Mouse (Mus musculus) inflammation-experienced regulatory T-cells (primary cell): ENCODE measurements around the gene Borcs7. TPM values are rescaled to one million over a fixed set of nuclear protein-coding genes. Genes with fewer than 3 reads are reported as not detected.

Source experiments
- polyA plus RNA-seq, 2 experiments: library from polyadenylated mRNA; unstranded; fragments of 100-300 nt; shearing (Covaris generic); gene quantifications; one replicate each; pipeline ENCODE4 v1.2.1; 2017

Borcs7 gene
- 1 to 10 TPM; 4.0 to 5.0 TPM for polyA plus RNA-seq

DNA sequence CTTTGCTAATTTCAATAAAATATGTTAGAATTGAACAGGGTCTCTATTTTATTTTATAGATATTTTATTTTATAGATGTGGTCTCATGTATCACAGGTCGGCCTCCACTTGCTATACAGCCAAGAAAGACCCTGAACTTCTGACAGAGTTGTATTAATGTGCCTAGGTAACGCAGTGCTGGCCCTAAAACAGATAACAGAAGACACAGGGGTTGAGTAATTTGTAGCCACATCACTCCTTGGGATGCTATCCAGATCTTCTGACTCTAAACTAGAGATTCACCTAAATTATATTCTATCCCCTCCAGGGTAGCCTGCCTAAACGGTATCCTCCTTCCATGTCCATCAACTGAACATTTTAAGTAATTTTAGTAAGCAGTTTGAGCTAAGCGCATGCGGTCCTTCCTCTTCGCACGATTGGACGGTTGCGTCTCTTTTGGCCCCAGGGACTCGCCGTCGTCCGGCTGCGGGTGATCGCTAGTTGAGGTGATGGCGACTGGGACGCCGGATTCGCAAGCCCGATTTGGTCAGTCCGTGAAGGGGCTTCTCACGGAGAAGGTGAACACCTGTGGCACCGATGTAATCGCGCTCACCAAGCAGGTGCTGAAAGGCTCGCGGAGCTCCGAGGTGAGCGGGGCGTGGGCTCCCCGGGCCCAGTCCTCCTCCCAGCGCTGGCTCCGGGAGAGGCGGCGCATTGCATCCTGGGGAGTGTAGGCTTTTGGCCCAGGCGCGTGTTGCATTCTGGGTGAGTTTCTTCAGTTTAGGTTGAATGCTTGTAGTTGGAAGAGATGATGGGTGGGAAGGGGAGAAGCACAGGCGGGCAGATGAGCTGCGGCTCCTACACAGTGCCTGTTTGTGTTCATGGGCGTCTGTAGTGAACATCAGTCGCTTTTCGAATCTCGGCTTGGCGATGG lies at the start of gene Borcs7:
Borcs7 (plus strand) TSS at position 447 of the 913 bp plus-strand sequence.

DNA sequence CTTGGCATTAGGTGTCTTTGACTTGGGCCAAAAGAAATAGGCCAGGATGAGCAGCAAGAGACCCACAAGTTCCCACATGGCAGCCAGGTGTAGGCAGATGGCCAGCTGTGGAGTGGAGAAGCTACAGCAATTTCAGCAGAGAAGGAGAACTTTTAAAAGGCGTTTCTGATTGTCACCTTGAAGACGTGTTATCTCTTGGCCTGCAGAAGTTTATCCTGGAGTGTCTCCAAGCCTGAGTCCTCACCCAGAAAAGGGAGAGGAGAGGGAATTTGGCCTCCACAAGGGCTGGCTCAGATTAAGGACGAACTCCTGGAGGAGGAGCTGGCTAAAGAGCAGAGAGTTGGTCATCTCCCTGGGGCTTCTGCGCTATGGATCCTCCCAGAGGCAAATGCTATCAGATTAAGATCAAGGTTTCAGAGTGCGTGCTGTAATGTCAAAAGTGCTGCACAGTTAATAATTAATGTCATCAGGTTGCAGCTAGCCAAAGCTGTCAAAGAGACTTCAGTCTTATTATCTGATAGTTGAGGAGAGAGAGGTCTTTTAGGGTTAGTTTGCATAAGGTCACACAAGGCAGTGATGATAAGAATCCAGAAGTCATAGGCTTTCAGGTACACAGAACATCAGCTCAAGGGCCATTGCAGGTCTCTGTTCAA lies 16.8 kb upstream of the Borcs7 start, which contains the start of gene Cyp17a1:
Cyp17a1 (minus strand) TSS at position 407 of the 653 bp plus-strand sequence.

DNA sequence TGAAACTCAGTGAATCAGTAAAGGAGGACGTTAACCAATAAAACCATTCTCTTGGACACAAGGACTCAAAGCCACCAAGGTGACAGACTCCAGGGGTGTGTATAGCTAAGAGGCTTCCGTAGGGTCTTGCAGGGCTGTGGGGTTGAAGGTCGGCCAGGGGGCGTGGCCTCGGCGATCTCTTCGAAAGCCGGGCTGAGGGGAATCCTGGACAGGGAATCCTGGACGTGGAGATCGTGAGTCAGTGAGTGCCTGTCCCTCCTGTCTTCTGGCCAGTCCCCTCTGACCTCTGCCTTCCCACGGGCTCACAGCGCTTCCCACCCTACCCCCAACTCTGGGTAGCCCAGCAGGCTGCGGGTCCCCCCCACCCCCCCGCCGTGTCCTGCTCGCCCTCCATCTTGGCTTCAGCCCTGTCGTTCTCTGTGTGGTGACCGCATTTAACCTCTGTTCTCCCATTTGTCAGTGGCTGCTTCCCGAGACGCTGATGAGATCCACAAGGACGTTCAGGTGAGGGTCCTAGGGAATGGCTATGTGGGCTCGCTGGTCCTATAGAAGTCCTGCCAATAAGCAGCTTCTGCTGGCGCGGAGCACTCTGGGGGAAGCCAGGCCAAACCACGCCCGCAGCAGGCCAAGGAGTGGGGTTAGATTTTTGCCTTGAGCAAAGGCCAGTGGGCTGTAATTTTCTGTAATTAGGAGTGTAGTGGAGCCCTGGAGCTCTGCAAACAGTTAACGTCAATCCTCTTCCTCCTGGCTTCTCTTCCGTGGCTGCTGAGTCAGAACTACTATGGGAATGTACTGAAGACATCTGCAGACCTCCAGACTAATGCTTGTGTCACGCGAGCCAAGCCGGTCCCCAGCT lies 17.8 kb downstream of the Borcs7 start, which contains the start of gene As3mt:
As3mt (plus strand) TSS at position 163 of the 856 bp plus-strand sequence.

Other genes starting within 250 kb of the Borcs7 start
- gene Trim8, start 188.2 kb upstream of the Borcs7 start, polyA plus RNA-seq, result 100 to 1,000 TPM; 135 to 144 TPM
- gene Arl3, start 116.7 kb upstream of the Borcs7 start, polyA plus RNA-seq, result 10 to 100 TPM; 17.6 to 25.9 TPM
- gene Sfxn2, start 116.5 kb upstream of the Borcs7 start, polyA plus RNA-seq, result 10 to 100 TPM; 12.5 to 19.6 TPM
- gene Wbp1l, start 90.8 kb upstream of the Borcs7 start, polyA plus RNA-seq, result 10 to 100 TPM; 57.8 to 68.5 TPM
- gene Cyp17a1, start 16.7 kb upstream of the Borcs7 start, polyA plus RNA-seq, result under 1 TPM; 0.10 to 0.92 TPM
- 10 to 100 TPM in 1 of 2 experiments, 1 to 10 TPM in 1; 8.2 to 13.5 TPM for gene As3mt, start 17.6 kb downstream of the Borcs7 start, polyA plus RNA-seq
- gene Cnnm2, start 71.7 kb downstream of the Borcs7 start, polyA plus RNA-seq, result 1 to 10 TPM; 4.4 to 4.8 TPM